Mouse (Mus musculus) megakaryocyte, embryonic 14.5 days (primary cell): Measurements from ENCODE around the gene Wipf1.

Experiments used
- FLI1 ChIP-seq: IDR thresholded peaks from 2 replicates; pipeline ENCODE4 v1.6.1; 2012; ENCODE audit warnings: low read length, inconsistent platforms, mixed read lengths
- GATA1 ChIP-seq: IDR thresholded peaks from 3 replicates; pipeline ENCODE4 v1.6.1; 2012; ENCODE audit warnings: mixed read lengths, low read length, inconsistent platforms, borderline replicate concordance

DNA sequence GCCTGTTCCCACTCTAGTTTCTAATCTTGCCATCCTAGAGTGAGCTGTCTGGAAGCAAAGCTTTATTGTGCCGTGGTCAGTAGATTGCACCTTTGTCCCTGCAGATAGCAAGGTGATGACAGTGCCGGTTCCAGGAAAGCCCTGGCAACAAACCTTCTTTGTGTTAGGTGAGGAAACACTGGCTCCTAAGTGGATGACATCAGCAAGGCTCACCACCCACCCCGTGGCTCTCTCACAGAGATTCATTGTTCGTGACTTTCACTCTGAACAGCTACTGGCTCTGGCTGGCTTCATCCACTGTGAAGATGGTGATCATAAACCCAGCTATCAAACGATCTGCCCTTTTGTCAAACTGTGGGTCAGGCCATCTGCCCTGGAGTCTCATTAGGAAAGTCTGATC is 113.6 kb downstream of the Wipf1 start:
- TF ChIP-seq GATA1 (no peak), FLI1 (no peak)
